Mouse (Mus musculus) heart, embryonic 15.5 days (tissue): ENCODE data around the gene Mettl7a1. TPM values are rescaled to one million over a fixed set of nuclear protein-coding genes. Genes with fewer than 3 reads are reported as not detected.
A peak's percentile ranks its signal among the peaks of the same experiment; 100 is the strongest.
"Not testable (repeated sequence)": the region's sequence is repeated elsewhere in the genome, so short reads cannot be mapped to it uniquely, and the experiment has no call there.

ENCODE experiments used
- ATAC-seq: fragments of 200-750 bp; cut with Nextera tagmentation; replicated peaks from 2 replicates; pipeline ENCODE4 v1.8.0; 2017; ENCODE audit warnings: low read depth, moderate TSS enrichment; ENCODE audit not compliant: insufficient number of reproducible peaks, insufficient read depth, low FRiP score
- H3K27ac ChIP-seq: fragments of 300-500 bp; sonication (generic); 2 replicates; pipeline ENCODE4 v1.5.1; 2015; ENCODE audit warnings: mild to moderate bottlenecking, inconsistent platforms
- H3K27me3 ChIP-seq: fragments of 300-500 bp; sonication (generic); 2 replicates; pipeline ENCODE4 v1.6.1; 2015; ENCODE audit warnings: inconsistent platforms
- H3K36me3 ChIP-seq: fragments of 300-500 bp; sonication (generic); 2 replicates; pipeline ENCODE4 v1.6.1; 2015; ENCODE audit warnings: mild to moderate bottlenecking, inconsistent platforms
- H3K4me1 ChIP-seq: fragments of 300-500 bp; sonication (generic); replicated peaks from 2 replicates; pipeline ENCODE4 v1.6.1; 2015; ENCODE audit warnings: inconsistent platforms
- H3K4me2 ChIP-seq: fragments of 300-500 bp; sonication (generic); 2 replicates; pipeline ENCODE4 v1.6.1; 2015; ENCODE audit warnings: inconsistent platforms, mild to moderate bottlenecking, moderate library complexity
- H3K4me3 ChIP-seq: fragments of 300-500 bp; sonication (generic); 2 replicates; pipeline ENCODE4 v1.5.1; 2015; ENCODE audit warnings: mild to moderate bottlenecking, inconsistent platforms
- H3K9ac ChIP-seq: fragments of 300-500 bp; sonication (generic); 2 replicates; pipeline ENCODE4 v1.6.1; 2015; ENCODE audit warnings: mild to moderate bottlenecking, inconsistent platforms
- H3K9me3 ChIP-seq: fragments of 300-500 bp; sonication (generic); replicated peaks from 2 replicates; pipeline ENCODE4 v1.6.1; 2016; ENCODE audit warnings: inconsistent platforms
- WGBS: fragments of 180-500 bp; shearing (Covaris S2); methylation state at CpG from one replicate; pipeline ENCODE4 v1.1.7; 2015; ENCODE audit warnings: mixed read lengths; 5-methylcytosine and 5-hydroxymethylcytosine counted together
- polyA plus RNA-seq: library from polyadenylated mRNA; unstranded; fragments of >200 nt; fragmentation: Nextera tagmentation; extraction: Ambion mirVana; gene quantifications from 2 replicates; pipeline ENCODE4 v1.2.1, GENCODE M21; 2015

Gene Mettl7a1
- polyA plus RNA-seq, 1 experiment from 2014 or later, result 4.2 TPM

DNA sequence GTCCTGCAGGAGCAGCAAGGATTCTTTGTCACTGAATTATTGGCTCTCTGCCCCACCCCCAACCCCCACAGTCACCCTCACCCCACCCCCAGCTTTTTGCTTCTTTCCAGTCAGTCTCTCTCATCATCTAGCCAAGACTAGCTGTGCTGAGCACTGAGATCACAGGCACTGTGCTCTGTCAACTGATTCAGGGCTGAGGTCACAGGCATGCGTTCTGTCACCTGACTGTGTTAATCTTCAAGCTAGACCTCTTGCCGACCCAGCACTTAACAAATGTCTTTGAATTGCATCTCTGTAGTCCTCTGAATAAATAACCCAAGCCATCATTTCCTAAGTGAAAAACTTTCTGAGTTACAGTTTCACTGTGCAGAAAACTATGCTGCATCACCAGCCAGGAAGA lies 45.6 kb downstream of the Mettl7a1 start:
- Histone ChIP-seq H3K27me3 (no peaks in the 10 kb centered on the region), H3K4me1 (peaks cover 17% of the 10 kb centered on the region), H3K9me3 (no peaks in the 10 kb centered on the region), H3K27ac (no peak overlapping the region), H3K36me3 (no peaks in the 10 kb centered on the region), H3K9ac (no peak overlapping the region), H3K4me3 (no peak overlapping the region), H3K4me2 (no peak overlapping the region)
- WGBS, result 24% methylated on average over 2 of the region's 2 CpGs
- ATAC-seq, result no peak

DNA sequence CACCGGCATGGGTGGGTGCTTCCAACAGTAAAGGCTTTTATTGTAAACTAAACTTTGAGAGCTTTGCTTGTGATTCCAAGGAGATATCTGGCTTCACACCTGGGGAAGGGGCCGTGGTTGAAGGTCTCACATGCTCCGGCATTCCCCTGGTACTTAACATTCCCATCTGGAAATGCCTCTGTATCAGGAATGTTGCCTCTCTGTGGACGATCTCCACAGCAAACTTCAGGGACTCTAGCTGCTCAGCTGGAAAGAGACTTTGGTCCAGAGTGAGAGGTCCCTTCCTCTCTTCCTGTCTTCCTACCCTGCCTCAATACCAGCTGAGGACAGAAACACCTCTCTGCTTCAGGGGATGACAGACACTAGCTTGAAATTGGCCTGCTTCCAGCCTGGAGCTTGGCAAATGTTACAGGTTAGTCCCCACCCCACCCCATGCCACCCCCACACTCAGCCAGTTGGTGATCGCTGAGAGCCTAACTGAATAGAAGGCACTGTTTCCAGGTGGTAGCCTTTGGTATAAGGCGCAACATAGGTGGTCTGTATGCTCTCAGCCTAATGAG lies 47.6 kb downstream of the Mettl7a1 start:
- Histone ChIP-seq H3K27me3 (no peaks in the 10 kb centered on the region), H3K9ac (no peak overlapping the region), H3K4me2 (0 out of 2 replicates have a peak overlapping the region, but pooled peaks have one; percentile 21), H3K9me3 (no peaks in the 10 kb centered on the region), H3K27ac (no peak overlapping the region), H3K4me1 (peaks cover 17% of the 10 kb centered on the region), H3K4me3 (no peak overlapping the region), H3K36me3 (no peaks in the 10 kb centered on the region)
- no peak for ATAC-seq
- WGBS, result 43% methylated on average over 6 of the region's 6 CpGs

DNA sequence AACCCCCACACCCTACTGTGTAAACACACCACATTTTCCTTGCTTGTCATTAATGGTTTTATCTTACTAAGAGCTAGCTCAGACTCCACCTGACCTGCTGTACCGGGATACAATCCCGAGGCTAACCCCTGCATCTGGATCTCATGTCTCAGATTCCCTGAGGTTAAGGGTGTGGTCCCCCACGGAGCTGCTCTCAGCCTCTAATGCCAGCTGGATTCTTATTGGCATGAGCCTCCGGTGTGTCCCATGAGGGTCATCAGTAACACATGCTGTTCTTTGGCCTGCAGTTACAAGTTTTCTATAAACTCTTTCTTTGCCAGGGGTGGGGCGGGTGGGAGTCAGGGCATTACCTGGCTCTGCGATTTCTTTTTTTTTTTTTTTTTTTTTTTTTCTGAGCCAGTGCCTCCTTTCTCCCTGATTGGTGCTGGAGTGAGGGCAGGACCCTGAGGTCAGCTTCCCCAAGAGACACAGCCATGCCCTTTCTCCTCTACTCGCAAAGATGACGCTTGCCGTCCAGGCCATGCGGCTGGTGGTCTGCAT lies 48.8 kb downstream of the Mettl7a1 start, which contains the start of the genes Methig1 and Mettl7a2:
Methig1 (plus strand) TSS at position 439 of the 540 bp plus-strand sequence.
Mettl7a2 (plus strand) TSS at position 490 of the 540 bp plus-strand sequence.
- Histone ChIP-seq H3K4me2 (no peak within 1 kb of the TSS), H3K9me3 (no peaks in the 10 kb centered on the region), H3K4me3 (no peak within 1 kb of the TSS), H3K27ac (no peak within 1 kb of the TSS), H3K4me1 (peaks cover 17% of the 10 kb centered on the region), H3K36me3 (no peaks in the 10 kb centered on the region), H3K9ac (no peak within 1 kb of the TSS), H3K27me3 (no peaks in the 10 kb centered on the region)
- 82% methylated on average over 10 of the region's 10 CpGs for WGBS
- ATAC-seq, result no peak

DNA sequence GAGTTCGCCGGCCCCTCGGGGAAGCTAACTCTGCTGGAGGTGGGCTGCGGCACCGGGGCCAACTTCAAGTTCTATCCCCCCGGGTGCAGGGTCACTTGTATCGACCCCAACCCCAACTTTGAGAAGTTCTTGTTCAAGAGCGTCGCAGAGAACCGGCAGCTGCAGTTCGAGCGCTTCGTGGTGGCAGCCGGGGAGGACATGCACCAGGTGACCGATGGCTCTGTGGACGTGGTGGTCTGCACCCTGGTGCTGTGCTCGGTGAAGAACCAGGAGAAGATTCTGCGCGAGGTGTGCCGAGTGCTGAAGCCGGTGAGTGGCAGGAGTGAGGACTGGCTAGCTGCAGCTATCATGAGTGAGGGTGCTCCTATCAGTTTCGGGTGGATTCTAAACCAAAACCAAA lies 49.5 kb downstream of the Mettl7a1 start:
- WGBS, result 86% methylated on average over 16 of the region's 22 CpGs
- not testable (repeated sequence) for ATAC-seq

GRCm38 (mm10) chr15:100355876-100356275 lies 51.9 kb downstream of the Mettl7a1 start:
- 81% methylated on average over 5 of the region's 5 CpGs for WGBS
- Histone ChIP-seq H3K27me3 (no peaks in the 10 kb centered on the region), H3K4me2 (no peak overlapping the region), H3K36me3 (no peaks in the 10 kb centered on the region), H3K9ac (no peak overlapping the region), H3K4me3 (no peak overlapping the region), H3K27ac (no peak overlapping the region), H3K9me3 (no peaks in the 10 kb centered on the region), H3K4me1 (peaks cover 12% of the 10 kb centered on the region)
- no peak for ATAC-seq

More for the DNA sequence above, 49.5 kb downstream of the Mettl7a1 start:
- H3K9me3 ChIP-seq, H3K4me2 ChIP-seq, H3K27me3 ChIP-seq, H3K36me3 ChIP-seq, H3K9ac ChIP-seq, H3K4me3 ChIP-seq, H3K27ac ChIP-seq: not testable (repeated sequence)
- H3K4me1 ChIP-seq, result peaks cover 17% of the 10 kb centered on the region

DNA sequence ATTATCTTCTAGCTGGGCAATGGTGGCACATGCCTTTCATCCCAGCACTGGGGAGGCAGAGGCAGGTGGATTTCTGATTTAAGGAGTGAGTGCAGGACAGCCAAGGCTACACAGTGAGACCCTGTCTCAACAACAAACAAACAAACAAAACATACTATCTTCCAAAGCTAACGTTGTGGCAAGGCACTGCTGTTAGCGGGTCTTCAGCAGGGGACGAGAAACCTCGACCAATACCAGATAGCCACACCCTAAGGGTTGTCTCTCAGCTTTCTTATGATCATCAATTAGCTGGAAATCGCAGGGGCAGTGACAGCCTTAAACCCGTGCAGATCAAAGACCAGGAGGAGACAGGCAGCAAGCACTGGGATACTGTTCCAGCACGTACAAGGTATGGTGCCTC lies 60.3 kb downstream of the Mettl7a1 start, which contains the start of gene Higd1c:
Higd1c (plus strand) TSS at position 301 of the 400 bp plus-strand sequence.
- Histone ChIP-seq H3K4me1 (no peaks in the 10 kb centered on the region), H3K4me3 (no peak within 1 kb of the TSS), H3K27me3 (no peaks in the 10 kb centered on the region), H3K4me2 (no peak within 1 kb of the TSS), H3K27ac (no peak within 1 kb of the TSS), H3K36me3 (no peaks in the 10 kb centered on the region), H3K9ac (no peak within 1 kb of the TSS), H3K9me3 (no peaks in the 10 kb centered on the region)
- no peak for ATAC-seq
- WGBS, result 63% methylated on average over 7 of the region's 7 CpGs

- not testable (repeated sequence) for H3K4me3 ChIP-seq, H3K4me1 ChIP-seq, ATAC-seq, H3K9ac ChIP-seq, H3K27ac ChIP-seq, H3K36me3 ChIP-seq, H3K27me3 ChIP-seq, H3K4me2 ChIP-seq, H3K9me3 ChIP-seq
- 78% methylated on average over 9 of the region's 9 CpGs for WGBS
These were observed 62.0 kb downstream of the Mettl7a1 start for GRCm38 (mm10) chr15:100365967-100366366.

- H3K4me2 ChIP-seq, result no peak overlapping the region
- no peaks in the 10 kb centered on the region for H3K4me1 ChIP-seq
- WGBS, result 76% methylated on average over 7 of the region's 7 CpGs
- H3K4me3 ChIP-seq, result no peak overlapping the region
- no peaks in the 10 kb centered on the region for H3K36me3 ChIP-seq
- ATAC-seq, result no peak
- no peak overlapping the region for H3K27ac ChIP-seq
- no peak overlapping the region for H3K9ac ChIP-seq
- H3K9me3 ChIP-seq, result no peaks in the 10 kb centered on the region
- H3K27me3 ChIP-seq, result no peaks in the 10 kb centered on the region
These were observed 63.2 kb downstream of the Mettl7a1 start for GRCm38 (mm10) chr15:100367119-100367518.

GRCm38 (mm10) chr15:100375066-100375465 lies 71.1 kb downstream of the Mettl7a1 start:
- H3K9ac ChIP-seq, result no peak overlapping the region
- 30% methylated on average over 5 of the region's 5 CpGs for WGBS
- H3K9me3 ChIP-seq, result no peaks in the 10 kb centered on the region
- H3K4me3 ChIP-seq, result no peak overlapping the region
- H3K27me3 ChIP-seq, result no peaks in the 10 kb centered on the region
- H3K27ac ChIP-seq, result no peak overlapping the region
- no peak for ATAC-seq
- no peaks in the 10 kb centered on the region for H3K4me1 ChIP-seq
- H3K36me3 ChIP-seq, result no peaks in the 10 kb centered on the region
- no peak overlapping the region for H3K4me2 ChIP-seq

GRCm38 (mm10) chr15:100377847-100378505 lies 74.0 kb downstream of the Mettl7a1 start:
- not testable (repeated sequence) for ATAC-seq, H3K4me3 ChIP-seq, H3K9me3 ChIP-seq, H3K4me1 ChIP-seq, H3K27ac ChIP-seq, H3K4me2 ChIP-seq, H3K27me3 ChIP-seq, H3K9ac ChIP-seq, H3K36me3 ChIP-seq
- 33% methylated on average over 4 of the region's 9 CpGs for WGBS
